Mouse (Mus musculus) lung, embryonic 15.5 days (tissue): ENCODE data around the gene Olfr731. TPM values are rescaled to one million over a fixed set of nuclear protein-coding genes. Genes with fewer than 3 reads are reported as not detected.

Experiments used
- ATAC-seq: fragments of 200-750 bp; cut with Nextera tagmentation; 2 replicates; pipeline ENCODE4 v1.8.0; 2017; ENCODE audit warnings: moderate number of reproducible peaks, borderline replicate concordance; ENCODE audit not compliant: low FRiP score, low TSS enrichment; ENCODE audit errors: extremely low read depth
- H3K27ac ChIP-seq: fragments of 300-500 bp; sonication (generic); 2 replicates; pipeline ENCODE4 v1.5.1; 2015; ENCODE audit warnings: moderate library complexity, mild to moderate bottlenecking, inconsistent platforms
- H3K27me3 ChIP-seq: fragments of 300-500 bp; sonication (generic); 2 replicates; pipeline ENCODE4 v1.6.1; 2015; ENCODE audit warnings: inconsistent platforms
- H3K36me3 ChIP-seq: fragments of 300-500 bp; sonication (generic); 2 replicates; pipeline ENCODE4 v1.6.1; 2015; ENCODE audit warnings: inconsistent platforms
- H3K4me1 ChIP-seq: fragments of 300-500 bp; sonication (generic); 2 replicates; pipeline ENCODE4 v1.6.1; 2015; ENCODE audit warnings: inconsistent platforms
- H3K4me2 ChIP-seq: fragments of 300-500 bp; sonication (generic); 2 replicates; pipeline ENCODE4 v1.6.1; 2015; ENCODE audit warnings: inconsistent platforms, mild to moderate bottlenecking, moderate library complexity
- H3K4me3 ChIP-seq: fragments of 300-500 bp; sonication (generic); 2 replicates; pipeline ENCODE4 v1.5.1; 2015; ENCODE audit warnings: mild to moderate bottlenecking, inconsistent platforms
- H3K9ac ChIP-seq: fragments of 300-500 bp; sonication (generic); 2 replicates; pipeline ENCODE4 v1.6.1; 2015; ENCODE audit warnings: inconsistent platforms
- H3K9me3 ChIP-seq: fragments of 300-500 bp; sonication (generic); 2 replicates; pipeline ENCODE4 v1.6.1; 2016; ENCODE audit warnings: inconsistent platforms
- WGBS: fragments of 180-500 bp; shearing (Covaris S2); methylation state at CpG from one replicate; pipeline ENCODE4 v1.1.7; 2015; 5-methylcytosine and 5-hydroxymethylcytosine counted together
- polyA plus RNA-seq: library from polyadenylated mRNA; unstranded; fragments of >200 nt; fragmentation: Nextera tagmentation; extraction: Ambion mirVana; gene quantifications from 2 replicates; pipeline ENCODE4 v1.2.1, GENCODE M21; 2015

The Olfr731 gene
- polyA plus RNA-seq: not detected in 2 replicates

DNA sequence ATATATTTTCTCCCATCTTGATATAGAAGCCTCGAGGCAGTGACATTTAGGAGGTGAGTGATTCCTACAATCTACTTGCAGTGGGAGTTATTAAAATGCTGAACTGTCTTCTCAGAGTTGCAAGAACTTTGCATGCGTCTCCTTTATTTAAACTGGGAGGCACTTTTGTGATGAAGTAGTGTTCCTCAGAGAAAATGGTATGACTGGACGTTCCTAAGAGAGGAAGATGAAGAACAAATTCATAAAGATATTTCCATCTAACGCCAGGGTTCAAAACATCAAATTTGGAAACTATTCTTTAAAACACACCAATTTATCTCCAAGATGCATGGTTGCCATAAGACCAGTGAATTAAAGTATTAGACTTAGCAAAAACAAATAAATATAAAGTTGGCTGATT lies at the start of gene Olfr731:
Olfr731 (minus strand) TSS at position 101 of the 400 bp plus-strand sequence.
- H3K4me3 ChIP-seq: no peak within 1 kb of the TSS
- H3K36me3 ChIP-seq: no peaks in the 10 kb centered on the region
- H3K9me3 ChIP-seq: no peaks in the 10 kb centered on the region
- H3K9ac ChIP-seq: no peak within 1 kb of the TSS
- H3K4me2 ChIP-seq: no peak within 1 kb of the TSS
- ATAC-seq: no peak
- no peaks in the 10 kb centered on the region for H3K27me3 ChIP-seq
- no peak within 1 kb of the TSS for H3K27ac ChIP-seq
- no peaks in the 10 kb centered on the region for H3K4me1 ChIP-seq
- WGBS: 73% methylated on average over 4 of the region's 4 CpGs

GRCm38 (mm10) chr14:50284106-50284505 lies 42.4 kb upstream of the Olfr731 start, which contains the start of gene Olfr732:
Gene Olfr732 (minus strand): TSS chr14:50284206.
- Histone ChIP-seq H3K4me3 (no peak within 1 kb of the TSS), H3K9ac (no peak within 1 kb of the TSS), H3K9me3 (no peaks in the 10 kb centered on the region), H3K4me1 (no peaks in the 10 kb centered on the region), H3K27ac (no peak within 1 kb of the TSS), H3K27me3 (no peaks in the 10 kb centered on the region), H3K4me2 (no peak within 1 kb of the TSS), H3K36me3 (no peaks in the 10 kb centered on the region)
- 88% methylated on average over 1 of the region's 1 CpGs for WGBS
- no peak for ATAC-seq

- WGBS: 47% methylated on average over 1 of the region's 1 CpGs
- ATAC-seq: no peak
- Histone ChIP-seq H3K27me3 (no peaks in the 10 kb centered on the region), H3K9me3 (no peaks in the 10 kb centered on the region), H3K36me3 (no peaks in the 10 kb centered on the region), H3K4me1 (no peaks in the 10 kb centered on the region), H3K27ac (no peak within 1 kb of the TSS), H3K4me2 (no peak within 1 kb of the TSS), H3K4me3 (no peak within 1 kb of the TSS), H3K9ac (no peak within 1 kb of the TSS)
Observed at GRCm38 (mm10) chr14:50188098-50188497, 53.6 kb downstream of the Olfr731 start, which contains the start of gene Olfr730. Gene Olfr730 (minus strand): TSS chr14:50188198.

Other genes starting within 250 kb of the Olfr731 start
- gene Olfr725, start 201.5 kb downstream of the Olfr731 start, polyA plus RNA-seq: not detected in 2 replicates
- gene Olfr726, start 150.9 kb downstream of the Olfr731 start, polyA plus RNA-seq: not detected in 2 replicates
- not detected in 2 replicates for gene Olfr727, start 118.7 kb downstream of the Olfr731 start, polyA plus RNA-seq
- not detected in 2 replicates for gene Olfr728, start 99.2 kb downstream of the Olfr731 start, polyA plus RNA-seq
- gene Olfr729, start 89.0 kb downstream of the Olfr731 start, polyA plus RNA-seq: not detected in 2 replicates
- not detected in 2 replicates for gene Olfr730, start 53.7 kb downstream of the Olfr731 start, polyA plus RNA-seq
- gene Olfr732, start 42.3 kb upstream of the Olfr731 start, polyA plus RNA-seq: not detected in 2 replicates
- not detected in 2 replicates for gene Olfr733, start 59.7 kb upstream of the Olfr731 start, polyA plus RNA-seq
- not detected in 2 replicates for gene Olfr734, start 84.9 kb upstream of the Olfr731 start, polyA plus RNA-seq
- not detected in 2 replicates for gene Olfr735, start 107.0 kb upstream of the Olfr731 start, polyA plus RNA-seq
- gene Tlr11, start 116.0 kb upstream of the Olfr731 start, polyA plus RNA-seq: not detected in 2 replicates
- not detected in 2 replicates for gene Olfr736, start 139.3 kb upstream of the Olfr731 start, polyA plus RNA-seq
- not detected in 2 replicates for gene Olfr738, start 165.7 kb upstream of the Olfr731 start, polyA plus RNA-seq
- not detected in 2 replicates for gene Olfr739, start 176.8 kb upstream of the Olfr731 start, polyA plus RNA-seq
- not detected in 2 replicates for gene Olfr740, start 203.7 kb upstream of the Olfr731 start, polyA plus RNA-seq
- not detected in 2 replicates for gene Olfr741, start 230.9 kb upstream of the Olfr731 start, polyA plus RNA-seq